Mouse (Mus musculus): ENCODE measurements around the gene Olfr348.

Gene Olfr348
- long read RNA-seq, experiment 1, result 0 reads
- long read RNA-seq, experiment 2, result 0 reads

DNA sequence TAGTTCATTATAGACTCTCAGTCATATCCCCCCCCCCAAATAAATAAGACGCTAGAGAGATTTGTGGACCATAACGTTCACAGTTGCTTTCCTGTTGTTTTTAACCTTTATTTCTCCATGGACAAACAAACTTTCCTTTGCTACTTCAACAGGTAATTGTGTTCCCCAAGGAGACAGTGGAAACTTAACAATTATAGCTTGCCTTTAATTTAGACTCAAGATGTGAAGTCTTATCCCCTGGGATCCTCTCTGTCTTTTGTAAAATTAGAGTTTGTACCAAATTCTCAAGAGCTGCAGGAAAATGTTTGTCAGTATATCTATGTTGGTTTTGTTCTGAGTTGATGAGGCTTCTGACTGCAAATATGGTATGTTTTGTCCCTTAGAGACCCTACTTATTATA, at the start of gene Olfr348:
Gene Olfr348, plus strand, starts transcription at position 301 of the 400 bp plus-strand sequence.
- intact Hi-C loops (cut with DNase I), result no loop called here

DNA sequence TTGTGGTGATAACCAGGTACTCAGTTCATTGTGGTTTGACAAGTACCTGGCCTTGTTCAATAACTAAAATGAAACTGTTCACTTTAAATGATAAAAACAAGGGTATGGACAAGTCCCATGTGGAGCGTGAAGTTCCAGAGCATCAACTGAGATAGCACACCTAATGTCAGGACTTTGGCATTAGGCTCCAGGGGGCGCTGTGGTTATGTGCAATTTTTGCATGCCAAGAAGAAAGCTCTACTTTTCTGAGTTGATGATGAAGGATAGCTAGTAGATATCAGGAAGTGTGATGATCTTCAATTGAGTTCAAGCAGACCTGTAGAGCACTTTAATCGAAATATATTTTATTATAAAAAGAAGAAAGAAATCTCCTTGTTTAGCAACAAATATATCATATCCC, 47.9 kb upstream of the Olfr348 start:
- intact Hi-C loops (cut with DNase I), result loop anchor here (10.0 kb wide), 1 partner anchor 599 kb away; no protein-coding TSS in a partner anchor

- intact Hi-C loops (cut with DNase I), result no loop called here
Observed at GRCm38 (mm10) chr2:36790238-36790637, 6.2 kb downstream of the Olfr348 start, which contains the start of gene Olfr50. TSS of gene Olfr50 (plus strand) at chr2:36790538.

GRCm38 (mm10) chr2:36816932-36817331, 32.9 kb downstream of the Olfr348 start, which contains the start of gene Olfr3:
TSS of gene Olfr3 (minus strand) at chr2:36817032.
- intact Hi-C loops (cut with DNase I), result no loop called here

Data from adrenal gland (tissue).